Mouse (Mus musculus) cortical plate, adult 2 months (tissue): ENCODE measurements around the gene Pknox2.

Experiments
- CTCF ChIP-seq: fragments of 200-500 bp; IDR thresholded peaks from 2 replicates; pipeline ENCODE4 v1.5.1; 2011; ENCODE audit warnings: mild to moderate bottlenecking, control low read depth, low read length; ENCODE audit not compliant: insufficient read depth; ENCODE audit errors: extremely low read depth
- POLR2A ChIP-seq: fragments of 200-500 bp; IDR thresholded peaks from 2 replicates; pipeline ENCODE4 v1.6.1; 2011; ENCODE audit warnings: mild to moderate bottlenecking, low read length, control low read depth; ENCODE audit not compliant: insufficient read depth; ENCODE audit errors: extremely low read depth

GRCm38 (mm10) chr9:36990626-36991368 lies 156.4 kb downstream of the Pknox2 start:
- no peak for TF ChIP-seq POLR2A
- no peak for TF ChIP-seq CTCF
